Mouse (Mus musculus): ENCODE measurements around the gene Sphk2. TPM values are rescaled to one million over a fixed set of nuclear protein-coding genes. Genes with fewer than 3 reads are reported as not detected.

Sphk2 gene
- polyA plus RNA-seq, 1 experiment from 2014 or later, result 15.6 TPM

DNA sequence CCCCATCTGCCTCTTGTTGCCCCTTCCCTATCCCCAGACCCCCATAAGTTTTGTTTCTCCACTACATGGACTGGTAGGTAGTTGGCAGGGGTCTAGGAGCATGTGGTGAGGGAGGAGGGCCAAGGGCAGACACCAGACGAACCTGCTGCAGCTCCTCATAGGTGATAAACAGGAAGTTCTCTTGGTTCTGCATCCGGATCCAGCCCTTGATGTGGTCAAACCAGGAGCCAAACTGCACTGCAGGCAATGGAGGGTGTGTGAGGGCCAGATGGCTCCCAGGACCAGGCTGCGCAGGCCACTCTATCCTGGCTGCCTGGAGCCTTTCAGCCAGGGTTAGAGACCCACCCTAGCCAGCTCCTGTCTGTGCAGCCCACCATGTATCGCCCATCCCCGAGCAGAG, 15.7 kb upstream of the Sphk2 start:
- ATAC-seq (ENCODE audit: low read depth), result no peak
- H3K9me3 ChIP-seq (ENCODE audit: control insufficient read depth, low read length), result no peaks in the 10 kb centered on the region
- H3K4me2 ChIP-seq (ENCODE audit: low read depth, low read length), result no peak overlapping the region
- H3K27ac ChIP-seq (ENCODE audit: low read depth, low read length), result no peak overlapping the region
- no peaks in the 10 kb centered on the region for H3K36me3 ChIP-seq (ENCODE audit: control insufficient read depth, insufficient read depth, low read length)
- no peaks in the 10 kb centered on the region for H3K4me1 ChIP-seq (ENCODE audit: control insufficient read depth, insufficient read depth, low read length)
- no peaks in the 10 kb centered on the region for H3K27me3 ChIP-seq (ENCODE audit: control insufficient read depth, insufficient read depth, low read length)
- 80% methylated on average over 5 of the region's 5 CpGs for WGBS
- no peak overlapping the region for H3K4me3 ChIP-seq (ENCODE audit: low read depth, low read length)
- H3K9ac ChIP-seq (replicated peaks; ENCODE audit: low read depth, low read length), result no peak overlapping the region

GRCm38 (mm10) chr7:45730727-45731431, 13.1 kb upstream of the Sphk2 start:
- Histone ChIP-seq H3K4me3 (ENCODE audit: low read depth, low read length) (no peak overlapping the region), H3K4me1 (ENCODE audit: control insufficient read depth, insufficient read depth, low read length) (no peaks in the 10 kb centered on the region), H3K9me3 (ENCODE audit: control insufficient read depth, low read length) (no peaks in the 10 kb centered on the region), H3K27me3 (ENCODE audit: control insufficient read depth, insufficient read depth, low read length) (no peaks in the 10 kb centered on the region), H3K36me3 (ENCODE audit: control insufficient read depth, insufficient read depth, low read length) (0 out of 2 replicates have a peak, but pooled peaks cover 7% of the 10 kb centered on the region), H3K27ac (ENCODE audit: low read depth, low read length) (no peak overlapping the region), H3K4me2 (ENCODE audit: low read depth, low read length) (no peak overlapping the region), H3K9ac (replicated peaks; ENCODE audit: low read depth, low read length) (no peak overlapping the region)
- 16% methylated on average over 16 of the region's 16 CpGs for WGBS
- no peak; the same call in 1 of the 2 replicates for ATAC-seq (ENCODE audit: low read depth)

- H3K4me3 ChIP-seq (ENCODE audit: low read depth, low read length), result no peak overlapping the region
- H3K9ac ChIP-seq (replicated peaks; ENCODE audit: low read depth, low read length), result no peak overlapping the region
- no peak overlapping the region for H3K4me2 ChIP-seq (ENCODE audit: low read depth, low read length)
- ATAC-seq (ENCODE audit: low read depth), result no peak
- H3K27ac ChIP-seq (ENCODE audit: low read depth, low read length), result no peak overlapping the region
- whole genome bisulfite sequencing, result 89% methylated on average over 3 of the region's 3 CpGs
- no peaks in the 10 kb centered on the region for H3K9me3 ChIP-seq (ENCODE audit: control insufficient read depth, low read length)
- no peaks in the 10 kb centered on the region for H3K27me3 ChIP-seq (ENCODE audit: control insufficient read depth, insufficient read depth, low read length)
- H3K36me3 ChIP-seq (ENCODE audit: control insufficient read depth, insufficient read depth, low read length), result peaks cover 30% of the 10 kb centered on the region
- H3K4me1 ChIP-seq (ENCODE audit: control insufficient read depth, insufficient read depth, low read length), result no peaks in the 10 kb centered on the region
These were observed 9.8 kb upstream of the Sphk2 start for GRCm38 (mm10) chr7:45727625-45728024.

DNA sequence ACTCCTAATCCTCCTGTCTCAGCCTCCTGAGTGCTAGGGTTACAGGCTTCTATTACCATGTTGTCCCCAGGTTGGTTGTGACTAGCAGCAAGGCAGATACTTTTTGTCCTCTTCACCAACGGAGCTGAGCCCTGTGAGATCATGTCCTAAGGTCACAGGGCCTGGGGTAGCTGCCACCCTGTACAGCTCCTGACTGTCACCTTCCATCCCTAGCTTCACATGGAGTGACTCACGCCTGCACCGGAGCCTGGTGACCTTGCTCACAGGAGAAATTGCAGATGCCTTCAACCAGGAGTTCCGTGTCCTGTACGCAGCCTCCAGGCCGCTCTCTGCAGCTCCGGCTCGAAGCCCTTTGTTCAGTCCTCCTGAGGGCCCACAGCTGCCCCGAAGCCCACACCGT, 8.6 kb upstream of the Sphk2 start:
- Histone ChIP-seq H3K4me3 (ENCODE audit: low read depth, low read length) (no peak overlapping the region), H3K27me3 (ENCODE audit: control insufficient read depth, insufficient read depth, low read length) (no peaks in the 10 kb centered on the region), H3K4me1 (ENCODE audit: control insufficient read depth, insufficient read depth, low read length) (no peaks in the 10 kb centered on the region), H3K36me3 (ENCODE audit: control insufficient read depth, insufficient read depth, low read length) (peaks cover 30% of the 10 kb centered on the region), H3K9ac (replicated peaks; ENCODE audit: low read depth, low read length) (no peak overlapping the region), H3K4me2 (ENCODE audit: low read depth, low read length) (no peak overlapping the region), H3K27ac (ENCODE audit: low read depth, low read length) (no peak overlapping the region), H3K9me3 (ENCODE audit: control insufficient read depth, low read length) (no peaks in the 10 kb centered on the region)
- no peak for ATAC-seq (ENCODE audit: low read depth)
- 96% methylated on average over 10 of the region's 10 CpGs for WGBS

DNA sequence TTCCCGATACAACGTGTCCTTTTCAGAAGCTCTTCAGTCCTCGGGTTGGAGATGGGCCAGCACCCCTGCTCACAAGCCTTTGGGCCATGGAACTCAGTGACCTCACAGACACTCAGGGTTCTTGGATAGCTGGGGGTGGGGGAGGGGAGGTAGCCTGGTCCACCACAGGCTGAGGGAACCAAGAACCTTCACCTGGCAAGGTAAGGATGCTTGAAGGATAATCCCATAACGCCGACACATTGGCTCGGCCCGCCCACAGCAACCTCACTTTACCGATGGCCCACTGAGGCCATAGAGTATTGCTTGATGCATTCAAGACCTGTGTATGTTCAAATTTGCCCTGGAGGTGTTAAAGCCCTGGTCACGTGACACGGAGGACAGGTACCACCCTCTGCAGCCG, 7.9 kb upstream of the Sphk2 start, which contains the start of gene Spaca4:
Spaca4 (minus strand) TSS at position 101 of the 400 bp plus-strand sequence.
- H3K27ac ChIP-seq (ENCODE audit: low read depth, low read length), result no peak within 1 kb of the TSS
- H3K9me3 ChIP-seq (ENCODE audit: control insufficient read depth, low read length), result no peaks in the 10 kb centered on the region
- H3K4me2 ChIP-seq (ENCODE audit: low read depth, low read length), result no peak within 1 kb of the TSS
- H3K9ac ChIP-seq (replicated peaks; ENCODE audit: low read depth, low read length), result no peak within 1 kb of the TSS
- H3K4me3 ChIP-seq (ENCODE audit: low read depth, low read length), result no peak within 1 kb of the TSS
- ATAC-seq (ENCODE audit: low read depth), result no peak
- peaks cover 34% of the 10 kb centered on the region for H3K36me3 ChIP-seq (ENCODE audit: control insufficient read depth, insufficient read depth, low read length)
- no peaks in the 10 kb centered on the region for H3K27me3 ChIP-seq (ENCODE audit: control insufficient read depth, insufficient read depth, low read length)
- 96% methylated on average over 11 of the region's 11 CpGs for WGBS
- H3K4me1 ChIP-seq (ENCODE audit: control insufficient read depth, insufficient read depth, low read length), result no peaks in the 10 kb centered on the region

GRCm38 (mm10) chr7:45725151-45725550, 7.3 kb upstream of the Sphk2 start:
- Histone ChIP-seq H3K27ac (ENCODE audit: low read depth, low read length) (no peak overlapping the region), H3K36me3 (ENCODE audit: control insufficient read depth, insufficient read depth, low read length) (peaks cover 39% of the 10 kb centered on the region), H3K4me1 (ENCODE audit: control insufficient read depth, insufficient read depth, low read length) (no peaks in the 10 kb centered on the region), H3K4me3 (ENCODE audit: low read depth, low read length) (no peak overlapping the region), H3K27me3 (ENCODE audit: control insufficient read depth, insufficient read depth, low read length) (no peaks in the 10 kb centered on the region), H3K4me2 (ENCODE audit: low read depth, low read length) (no peak overlapping the region), H3K9ac (replicated peaks; ENCODE audit: low read depth, low read length) (no peak overlapping the region), H3K9me3 (ENCODE audit: control insufficient read depth, low read length) (no peaks in the 10 kb centered on the region)
- no peak for ATAC-seq (ENCODE audit: low read depth)
- WGBS, result 88% methylated on average over 9 of the region's 9 CpGs

DNA sequence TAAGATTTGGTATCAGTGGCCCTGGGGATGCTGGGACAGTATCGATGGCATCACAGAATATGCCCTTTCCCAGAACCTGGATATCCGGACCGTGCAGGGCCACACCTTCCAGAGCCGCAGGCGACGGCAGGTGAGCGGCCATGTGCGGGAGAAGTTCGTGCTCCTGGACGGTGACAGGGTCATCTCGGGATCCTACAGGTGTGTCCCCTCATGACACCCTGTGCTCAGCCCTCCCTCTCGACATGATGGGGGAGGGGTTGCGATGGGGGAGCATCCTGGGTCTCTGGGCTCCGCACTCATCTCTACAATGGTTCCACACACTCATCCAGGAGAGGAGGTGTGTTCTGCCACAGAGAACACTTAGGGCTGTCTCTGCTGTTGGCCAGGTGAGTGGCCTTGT, 6.0 kb upstream of the Sphk2 start:
- Histone ChIP-seq H3K9me3 (ENCODE audit: control insufficient read depth, low read length) (no peaks in the 10 kb centered on the region), H3K4me1 (ENCODE audit: control insufficient read depth, insufficient read depth, low read length) (peaks cover 9% of the 10 kb centered on the region), H3K4me3 (ENCODE audit: low read depth, low read length) (no peak overlapping the region), H3K27me3 (ENCODE audit: control insufficient read depth, insufficient read depth, low read length) (no peaks in the 10 kb centered on the region), H3K27ac (ENCODE audit: low read depth, low read length) (no peak overlapping the region), H3K9ac (replicated peaks; ENCODE audit: low read depth, low read length) (no peak overlapping the region), H3K36me3 (ENCODE audit: control insufficient read depth, insufficient read depth, low read length) (peaks cover 45% of the 10 kb centered on the region), H3K4me2 (ENCODE audit: low read depth, low read length) (no peak overlapping the region)
- ATAC-seq (ENCODE audit: low read depth), result no peak
- 94% methylated on average over 14 of the region's 14 CpGs for WGBS

- WGBS, result 87% methylated on average over 4 of the region's 4 CpGs
- no peak overlapping the region for H3K4me3 ChIP-seq (ENCODE audit: low read depth, low read length)
- no peak overlapping the region for H3K4me2 ChIP-seq (ENCODE audit: low read depth, low read length)
- H3K27me3 ChIP-seq (ENCODE audit: control insufficient read depth, insufficient read depth, low read length), result no peaks in the 10 kb centered on the region
- peaks cover 10% of the 10 kb centered on the region for H3K4me1 ChIP-seq (ENCODE audit: control insufficient read depth, insufficient read depth, low read length)
- no peak overlapping the region for H3K9ac ChIP-seq (replicated peaks; ENCODE audit: low read depth, low read length)
- no peak for ATAC-seq (ENCODE audit: low read depth)
- no peaks in the 10 kb centered on the region for H3K9me3 ChIP-seq (ENCODE audit: control insufficient read depth, low read length)
- peaks cover 45% of the 10 kb centered on the region for H3K36me3 ChIP-seq (ENCODE audit: control insufficient read depth, insufficient read depth, low read length)
- H3K27ac ChIP-seq (ENCODE audit: low read depth, low read length), result no peak overlapping the region
These were observed 5.5 kb upstream of the Sphk2 start for GRCm38 (mm10) chr7:45723301-45723700.

DNA sequence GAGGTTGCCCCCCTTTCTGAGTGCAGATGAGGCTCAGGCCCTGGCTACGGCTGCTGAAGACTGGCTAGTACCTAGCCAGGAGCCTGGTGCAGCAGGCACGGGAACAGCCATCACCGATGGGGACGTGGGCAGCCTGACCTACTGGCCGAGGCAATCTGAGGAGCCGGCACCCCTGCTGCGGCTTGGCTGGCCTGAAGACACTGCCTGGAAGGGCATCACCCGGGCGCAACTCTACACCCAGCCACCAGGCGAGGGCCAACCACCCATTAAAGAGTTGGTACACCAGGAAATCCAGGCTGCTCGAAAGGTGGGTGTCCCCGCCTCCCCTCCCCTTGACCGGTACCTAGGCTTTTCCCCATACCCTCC, 4.5 kb upstream of the Sphk2 start:
- no peak overlapping the region for H3K4me3 ChIP-seq (ENCODE audit: low read depth, low read length)
- no peaks in the 10 kb centered on the region for H3K9me3 ChIP-seq (ENCODE audit: control insufficient read depth, low read length)
- H3K27me3 ChIP-seq (ENCODE audit: control insufficient read depth, insufficient read depth, low read length), result no peaks in the 10 kb centered on the region
- whole genome bisulfite sequencing, result 82% methylated on average over 13 of the region's 13 CpGs
- no peak for ATAC-seq (ENCODE audit: low read depth)
- no peak overlapping the region for H3K27ac ChIP-seq (ENCODE audit: low read depth, low read length)
- no peak overlapping the region for H3K4me2 ChIP-seq (ENCODE audit: low read depth, low read length)
- H3K4me1 ChIP-seq (ENCODE audit: control insufficient read depth, insufficient read depth, low read length), result peaks cover 10% of the 10 kb centered on the region
- no peak overlapping the region for H3K9ac ChIP-seq (replicated peaks; ENCODE audit: low read depth, low read length)
- H3K36me3 ChIP-seq (ENCODE audit: control insufficient read depth, insufficient read depth, low read length), result peaks cover 45% of the 10 kb centered on the region
